Mouse (Mus musculus) embryonic facial prominence, embryonic 11.5 days (tissue): ENCODE results near the gene Nwd2. TPM values are rescaled to one million over a fixed set of nuclear protein-coding genes. Genes with fewer than 3 reads are reported as not detected.

Experiments used
- ATAC-seq: fragments of 200-750 bp; cut with Nextera tagmentation; replicated peaks from 2 replicates; pipeline ENCODE4 v1.8.0; 2017; ENCODE audit warnings: low read depth; ENCODE audit not compliant: insufficient number of reproducible peaks, low FRiP score, low TSS enrichment
- DNase-seq: peaks from one replicate; pipeline ENCODE4 v3.0.0-alpha.2; 2015; ENCODE audit warnings: low spot score
- H3K27ac ChIP-seq: fragments of 300-500 bp; sonication (generic); replicated peaks from 2 replicates; pipeline ENCODE4 v1.5.1; 2014; ENCODE audit warnings: mild to moderate bottlenecking, low read depth, low read length, control low read depth
- H3K27me3 ChIP-seq: fragments of 300-500 bp; sonication (generic); 2 replicates; pipeline ENCODE4 v1.6.1; 2014; ENCODE audit warnings: mild to moderate bottlenecking, low read length, moderate library complexity, mixed read lengths; ENCODE audit not compliant: control insufficient read depth, insufficient read depth
- H3K36me3 ChIP-seq: fragments of 300-500 bp; sonication (generic); replicated peaks from 2 replicates; pipeline ENCODE4 v1.6.1; 2014; ENCODE audit warnings: low read depth, mild to moderate bottlenecking, low read length, moderate library complexity, mixed read lengths; ENCODE audit not compliant: control insufficient read depth, insufficient read depth
- H3K4me1 ChIP-seq: fragments of 300-500 bp; sonication (generic); 2 replicates; pipeline ENCODE4 v1.6.1; 2014; ENCODE audit warnings: low read length, mixed read lengths; ENCODE audit not compliant: control insufficient read depth, insufficient read depth
- H3K4me2 ChIP-seq: fragments of 300-500 bp; sonication (generic); 2 replicates; pipeline ENCODE4 v1.6.1; 2014; ENCODE audit warnings: low read depth, mild to moderate bottlenecking, control low read depth, low read length, moderate library complexity
- H3K4me3 ChIP-seq: fragments of 300-500 bp; sonication (generic); 2 replicates; pipeline ENCODE4 v1.5.1; 2014; ENCODE audit warnings: low read depth, low read length, control low read depth
- H3K9ac ChIP-seq: fragments of 300-500 bp; sonication (generic); replicated peaks from 2 replicates; pipeline ENCODE4 v1.6.1; 2014; ENCODE audit warnings: mild to moderate bottlenecking, control low read depth, low read length
- H3K9me3 ChIP-seq: fragments of 300-500 bp; sonication (generic); replicated peaks from 2 replicates; pipeline ENCODE4 v1.6.1; 2016; ENCODE audit warnings: mild to moderate bottlenecking, low read length, inconsistent platforms, mixed read lengths; ENCODE audit not compliant: control insufficient read depth
- WGBS: fragments of 180-500 bp; shearing (Covaris S2); extraction: QIAGEN DNeasy Blood & Tissue Kit; methylation state at CpG from one replicate; pipeline ENCODE4 v1.1.7; 2014; 5-methylcytosine and 5-hydroxymethylcytosine counted together
- polyA plus RNA-seq: library from polyadenylated mRNA; unstranded; fragments of >200 nt; fragmentation: Nextera tagmentation; extraction: Ambion mirVana; gene quantifications from 2 replicates; pipeline ENCODE4 v1.2.1, GENCODE M21; 2014

Nwd2 gene
- 1.2 and 1.5 TPM in 2 replicates for polyA plus RNA-seq

DNA sequence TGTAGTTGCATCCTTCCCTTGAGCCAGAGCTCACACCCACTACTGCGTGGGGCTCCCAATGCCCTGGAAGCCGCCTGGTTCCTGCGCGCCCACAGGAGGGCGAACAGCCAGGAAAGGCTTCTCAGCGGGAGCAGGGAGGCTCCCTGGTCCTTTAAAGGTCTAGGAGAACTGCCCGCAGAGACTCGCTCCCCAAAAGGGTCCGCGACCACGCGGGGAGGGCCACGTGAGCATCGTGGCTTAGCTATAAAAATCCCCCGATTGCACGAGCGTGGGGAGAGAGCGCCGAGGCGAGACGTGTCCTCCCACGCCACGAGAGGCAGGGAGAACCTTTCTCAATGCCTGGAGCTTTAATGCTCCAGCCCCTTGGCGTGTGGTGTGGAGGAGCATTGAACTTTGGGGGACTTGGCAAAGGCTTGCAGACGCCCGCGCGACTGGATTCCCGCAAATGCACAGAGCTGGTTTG is at the start of gene Nwd2:
Gene Nwd2, plus strand, starts transcription at position 33 of the 463 bp plus-strand sequence.
- H3K4me2 ChIP-seq, result peak within 1 kb of the TSS; percentile 97
- peaks cover 29% of the 10 kb centered on the region for H3K27me3 ChIP-seq
- DNase-seq (peak; percentile 7), ATAC-seq (no peak)
- no peaks in the 10 kb centered on the region for H3K9me3 ChIP-seq
- H3K4me1 ChIP-seq, result peaks cover 5% of the 10 kb centered on the region; the same call in 1 of the 2 replicates
- H3K4me3 ChIP-seq, result peak within 1 kb of the TSS; percentile 53
- no peak within 1 kb of the TSS for H3K27ac ChIP-seq
- under 1% methylated on average over 29 of the region's 29 CpGs for WGBS
- H3K9ac ChIP-seq, result peak within 1 kb of the TSS; percentile 14
- no peaks in the 10 kb centered on the region for H3K36me3 ChIP-seq

- Histone ChIP-seq H3K4me2 (no peak overlapping the region), H3K4me3 (no peak overlapping the region), H3K27ac (no peak overlapping the region), H3K27me3 (no peaks in the 10 kb centered on the region), H3K9ac (no peak overlapping the region), H3K36me3 (no peaks in the 10 kb centered on the region), H3K4me1 (no peaks in the 10 kb centered on the region), H3K9me3 (no peaks in the 10 kb centered on the region)
- 75% methylated on average over 2 of the region's 2 CpGs for WGBS
- DNase-seq (no peak), ATAC-seq (no peak)
These were observed 41.5 kb upstream of the Nwd2 start for GRCm38 (mm10) chr5:63607447-63607846.

- H3K4me3 ChIP-seq, result no peak overlapping the region
- H3K4me1 ChIP-seq, result no peaks in the 10 kb centered on the region
- no peaks in the 10 kb centered on the region for H3K36me3 ChIP-seq
- no peak overlapping the region for H3K9ac ChIP-seq
- DNase-seq (no peak), ATAC-seq (no peak)
- H3K9me3 ChIP-seq, result no peaks in the 10 kb centered on the region
- WGBS, result 77% methylated on average over 3 of the region's 3 CpGs
- H3K27me3 ChIP-seq, result no peaks in the 10 kb centered on the region
- H3K4me2 ChIP-seq, result no peak overlapping the region
- no peak overlapping the region for H3K27ac ChIP-seq
These were observed 31.9 kb upstream of the Nwd2 start for GRCm38 (mm10) chr5:63616792-63617668.

DNA sequence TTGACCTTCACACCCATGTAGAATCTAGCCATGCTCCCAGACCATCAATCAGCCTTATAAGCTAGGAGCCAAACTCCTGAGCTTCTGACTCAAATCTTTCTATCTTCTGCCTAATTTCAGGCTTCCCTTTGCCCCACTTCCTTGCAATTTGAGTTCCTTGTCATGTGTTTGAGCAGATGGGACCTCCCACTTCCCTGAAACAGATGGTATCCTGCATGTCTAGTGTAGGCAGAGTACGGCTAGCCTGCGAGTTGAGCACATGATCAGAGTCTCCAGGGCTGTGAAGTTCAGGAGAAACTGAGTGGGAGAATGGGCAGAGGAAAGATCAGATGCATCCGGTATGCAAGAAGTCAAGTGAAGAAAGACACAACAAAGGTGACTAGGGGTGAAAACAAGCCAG is 24.8 kb upstream of the Nwd2 start:
- Histone ChIP-seq H3K9me3 (no peaks in the 10 kb centered on the region), H3K27me3 (no peaks in the 10 kb centered on the region), H3K4me1 (no peaks in the 10 kb centered on the region), H3K9ac (no peak overlapping the region), H3K36me3 (no peaks in the 10 kb centered on the region), H3K27ac (no peak overlapping the region), H3K4me2 (no peak overlapping the region), H3K4me3 (no peak overlapping the region)
- 77% methylated on average over 3 of the region's 3 CpGs for WGBS
- ATAC-seq, result no peak
- DNase-seq, result no peak

- H3K4me3 ChIP-seq, result no peak overlapping the region
- H3K9me3 ChIP-seq, result no peaks in the 10 kb centered on the region
- H3K4me2 ChIP-seq, result no peak overlapping the region
- DNase-seq (no peak), ATAC-seq (no peak)
- no peaks in the 10 kb centered on the region for H3K36me3 ChIP-seq
- no peak overlapping the region for H3K27ac ChIP-seq
- no peaks in the 10 kb centered on the region for H3K27me3 ChIP-seq
- whole genome bisulfite sequencing, result 86% methylated on average over 1 of the region's 1 CpGs
- no peaks in the 10 kb centered on the region for H3K4me1 ChIP-seq
- no peak overlapping the region for H3K9ac ChIP-seq
These were observed 20.9 kb upstream of the Nwd2 start for GRCm38 (mm10) chr5:63627832-63628530.

DNA sequence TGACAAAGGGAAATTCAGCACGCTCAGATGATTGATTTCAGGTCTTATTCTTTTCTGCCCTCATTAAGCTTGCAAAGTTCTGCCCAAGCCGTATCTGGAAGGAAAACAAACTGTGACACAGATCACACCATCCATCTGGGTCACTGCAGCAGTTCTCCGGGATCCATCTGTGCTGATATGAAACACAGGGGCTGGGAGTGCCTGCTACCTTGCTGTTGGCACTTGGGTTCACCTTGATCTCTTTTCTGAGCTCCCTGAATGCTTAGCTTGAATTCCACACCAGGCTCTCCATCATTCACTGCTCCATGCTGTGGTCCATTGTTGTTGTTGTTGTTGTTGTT is 20.4 kb upstream of the Nwd2 start:
- no peak overlapping the region for H3K9ac ChIP-seq
- H3K27me3 ChIP-seq, result no peaks in the 10 kb centered on the region
- no peak overlapping the region for H3K27ac ChIP-seq
- H3K4me1 ChIP-seq, result no peaks in the 10 kb centered on the region
- no peak overlapping the region for H3K4me3 ChIP-seq
- ATAC-seq, result no peak
- DNase-seq, result no peak
- 73% methylated on average over 3 of the region's 3 CpGs for WGBS
- H3K9me3 ChIP-seq, result no peaks in the 10 kb centered on the region
- no peak overlapping the region for H3K4me2 ChIP-seq
- no peaks in the 10 kb centered on the region for H3K36me3 ChIP-seq

- H3K4me2 ChIP-seq, result no peak overlapping the region
- no peak for DNase-seq
- H3K4me1 ChIP-seq, result no peaks in the 10 kb centered on the region
- H3K4me3 ChIP-seq, result no peak overlapping the region
- no peak for ATAC-seq
- 55% methylated on average over 2 of the region's 2 CpGs for WGBS
- no peak overlapping the region for H3K9ac ChIP-seq
- H3K27me3 ChIP-seq, result no peaks in the 10 kb centered on the region
- no peaks in the 10 kb centered on the region for H3K36me3 ChIP-seq
- H3K27ac ChIP-seq, result no peak overlapping the region
- no peaks in the 10 kb centered on the region for H3K9me3 ChIP-seq
These were observed 14.3 kb upstream of the Nwd2 start for GRCm38 (mm10) chr5:63634636-63635035.

DNA sequence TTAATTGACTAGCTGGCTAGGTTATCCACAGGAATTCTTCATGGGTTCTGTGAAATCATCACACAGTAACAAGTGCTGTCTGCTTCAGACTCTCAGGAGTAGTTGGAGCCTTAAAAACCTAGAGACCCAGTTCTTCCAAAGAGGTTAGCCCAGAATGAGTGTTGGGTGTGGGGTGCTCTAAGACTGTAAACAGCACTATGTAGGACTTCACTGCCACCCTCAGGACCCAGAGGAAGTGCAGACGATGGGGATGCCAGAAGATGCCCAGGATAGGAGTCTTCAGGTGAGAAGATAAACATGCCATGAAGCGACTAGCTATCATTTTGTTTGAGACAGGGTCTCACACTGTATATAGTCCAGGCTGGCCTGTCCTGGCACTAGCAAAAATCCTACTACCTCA is 715 bp upstream of the Nwd2 start:
- no peak for DNase-seq
- WGBS, result 16% methylated on average over 2 of the region's 2 CpGs
- H3K27me3 ChIP-seq, result peaks cover 29% of the 10 kb centered on the region

More for the DNA sequence above, 715 bp upstream of the Nwd2 start:
- no peak for ATAC-seq
- H3K36me3 ChIP-seq, result no peaks in the 10 kb centered on the region
- H3K4me3 ChIP-seq, result no peak overlapping the region
- H3K4me1 ChIP-seq, result peaks cover 5% of the 10 kb centered on the region; the same call in 1 of the 2 replicates
- H3K9ac ChIP-seq, result no peak overlapping the region
- no peak overlapping the region for H3K27ac ChIP-seq
- H3K9me3 ChIP-seq, result no peaks in the 10 kb centered on the region
- no peak overlapping the region for H3K4me2 ChIP-seq
